Mouse (Mus musculus): ENCODE results near the gene Vsir. TPM values are rescaled to one million over a fixed set of nuclear protein-coding genes. Genes with fewer than 3 reads are reported as not detected.

The Vsir gene
- total RNA-seq, 2 experiments from 2014 or later, result 15.3 TPM

Other genes starting within 250 kb of the Vsir start
- 100 to 1,000 TPM; 446 to 471 TPM for gene Spock2, start 240.6 kb upstream of the Vsir start, total RNA-seq (2021)
- 1 to 10 TPM; 2.5 to 3.3 TPM for gene Chst3, start 127.6 kb upstream of the Vsir start, total RNA-seq (2021)
- gene Psap, start 69.2 kb upstream of the Vsir start, total RNA-seq (2021), result 1,000 to 10,000 TPM; 1,223 to 1,254 TPM
- gene Gm17455, start 52.9 kb downstream of the Vsir start, total RNA-seq (2021), result 1 to 10 TPM; 3.6 to 3.7 TPM